Mouse (Mus musculus) stomach, embryonic 14.5 days (tissue): ENCODE measurements at regions not wholly inside any gene's neighbourhood (a gene's known extent, or its start where the extent isn't known, plus 50 kb on each side); places are given as distances from the start of the nearest gene placed in this dataset.

Experiments used
- ATAC-seq: fragments of 200-750 bp; cut with Nextera tagmentation; 2 replicates; pipeline ENCODE4 v1.8.0; 2017; ENCODE audit warnings: low read depth, moderate TSS enrichment; ENCODE audit not compliant: insufficient number of reproducible peaks, insufficient read depth, low FRiP score
- H3K27ac ChIP-seq: fragments of 300-500 bp; sonication (generic); 2 replicates; pipeline ENCODE4 v1.5.1; 2014; ENCODE audit warnings: mild to moderate bottlenecking, low read length, moderate library complexity, mixed read lengths
- H3K27me3 ChIP-seq: fragments of 300-500 bp; sonication (generic); 2 replicates; pipeline ENCODE4 v1.6.1; 2014; ENCODE audit warnings: low read length, control low read depth, mixed read lengths; ENCODE audit not compliant: control insufficient read depth, insufficient read depth
- H3K36me3 ChIP-seq: fragments of 300-500 bp; sonication (generic); 2 replicates; pipeline ENCODE4 v1.6.1; 2014; ENCODE audit warnings: mild to moderate bottlenecking, control low read depth, low read length, moderate library complexity, mixed read lengths; ENCODE audit not compliant: control insufficient read depth, insufficient read depth
- H3K4me1 ChIP-seq: fragments of 300-500 bp; sonication (generic); 2 replicates; pipeline ENCODE4 v1.6.1; 2014; ENCODE audit warnings: low read length, control low read depth, mixed read lengths; ENCODE audit not compliant: control insufficient read depth, insufficient read depth
- H3K4me2 ChIP-seq: fragments of 300-500 bp; sonication (generic); replicated peaks from 2 replicates; pipeline ENCODE4 v1.6.1; 2014; ENCODE audit warnings: low read depth, low read length, control low read depth
- H3K4me3 ChIP-seq: fragments of 300-500 bp; sonication (generic); 2 replicates; pipeline ENCODE4 v1.5.1; 2014; ENCODE audit warnings: low read depth, low read length, control low read depth
- H3K9ac ChIP-seq: fragments of 300-500 bp; sonication (generic); replicated peaks from 2 replicates; pipeline ENCODE4 v1.6.1; 2014; ENCODE audit warnings: low read depth, mild to moderate bottlenecking, control low read depth, low read length, moderate library complexity, mixed read lengths
- H3K9me3 ChIP-seq: fragments of 300-500 bp; sonication (generic); 2 replicates; pipeline ENCODE4 v1.6.1; 2016; ENCODE audit warnings: low read depth, low read length, control low read depth; ENCODE audit not compliant: control insufficient read depth
- WGBS: fragments of 180-500 bp; shearing (Covaris S2); extraction: QIAGEN DNeasy Blood & Tissue Kit; methylation state at CpG from one replicate; pipeline ENCODE4 v1.1.7; 2014; 5-methylcytosine and 5-hydroxymethylcytosine counted together

- no peaks in the 10 kb centered on the region for H3K36me3 ChIP-seq
- no peak for ATAC-seq
- no peaks in the 10 kb centered on the region for H3K9me3 ChIP-seq
- no peak overlapping the region for H3K9ac ChIP-seq
- H3K4me1 ChIP-seq: no peaks in the 10 kb centered on the region
- 86% methylated on average over 10 of the region's 10 CpGs for WGBS
- no peak overlapping the region for H3K4me3 ChIP-seq
- no peaks in the 10 kb centered on the region for H3K27me3 ChIP-seq
- no peak overlapping the region for H3K27ac ChIP-seq
- H3K4me2 ChIP-seq: no peak overlapping the region
Observed at GRCm38 (mm10) chr1:12615733-12616481, 1202.0 kb downstream of the A830018L16Rik start.

- Histone ChIP-seq H3K36me3 (no peaks in the 10 kb centered on the region), H3K4me3 (no peak overlapping the region), H3K4me2 (no peak overlapping the region), H3K27me3 (no peaks in the 10 kb centered on the region), H3K9me3 (no peaks in the 10 kb centered on the region), H3K27ac (no peak overlapping the region), H3K9ac (no peak overlapping the region), H3K4me1 (no peaks in the 10 kb centered on the region)
- WGBS: 73% methylated on average over 2 of the region's 2 CpGs
- ATAC-seq: no peak
Observed at GRCm38 (mm10) chr1:12619981-12620380, 1206.1 kb downstream of the A830018L16Rik start.

- no peak for ATAC-seq
- Histone ChIP-seq H3K4me1 (no peaks in the 10 kb centered on the region), H3K4me3 (no peak overlapping the region), H3K9ac (no peak overlapping the region), H3K27me3 (no peaks in the 10 kb centered on the region), H3K27ac (no peak overlapping the region), H3K4me2 (no peak overlapping the region), H3K9me3 (no peaks in the 10 kb centered on the region), H3K36me3 (no peaks in the 10 kb centered on the region)
- WGBS: 83% methylated on average over 6 of the region's 6 CpGs
Observed at GRCm38 (mm10) chr1:12620825-12621224, 1206.9 kb downstream of the A830018L16Rik start.

- H3K27ac ChIP-seq: no peak overlapping the region
- H3K36me3 ChIP-seq: no peaks in the 10 kb centered on the region
- ATAC-seq: no peak
- no peak overlapping the region for H3K4me2 ChIP-seq
- H3K4me3 ChIP-seq: no peak overlapping the region
- H3K27me3 ChIP-seq: no peaks in the 10 kb centered on the region
- 87% methylated on average over 4 of the region's 4 CpGs for WGBS
- H3K4me1 ChIP-seq: no peaks in the 10 kb centered on the region
- no peak overlapping the region for H3K9ac ChIP-seq
- no peaks in the 10 kb centered on the region for H3K9me3 ChIP-seq
Observed at GRCm38 (mm10) chr1:12623158-12623557, 1209.3 kb downstream of the A830018L16Rik start.

- 88% methylated on average over 3 of the region's 3 CpGs for WGBS
- Histone ChIP-seq H3K9ac (no peak overlapping the region), H3K27ac (no peak overlapping the region)
Observed at GRCm38 (mm10) chr1:12633049-12633448, 1219.1 kb downstream of the A830018L16Rik start.

GRCm38 (mm10) chr1:12636326-12637147, 1222.6 kb downstream of the A830018L16Rik start:
- whole genome bisulfite sequencing: 58% methylated on average over 9 of the region's 9 CpGs
- Histone ChIP-seq H3K27ac (no peak overlapping the region), H3K9ac (no peak overlapping the region), H3K4me1 (no peaks in the 10 kb centered on the region), H3K4me3 (no peak overlapping the region), H3K36me3 (no peaks in the 10 kb centered on the region), H3K4me2 (no peak overlapping the region), H3K27me3 (no peaks in the 10 kb centered on the region), H3K9me3 (no peaks in the 10 kb centered on the region)
- no peak for ATAC-seq

More at GRCm38 (mm10) chr1:12633049-12633448, 1219.1 kb downstream of the A830018L16Rik start:
- H3K27me3 ChIP-seq: no peaks in the 10 kb centered on the region
- H3K36me3 ChIP-seq: no peaks in the 10 kb centered on the region
- ATAC-seq: no peak
- H3K9me3 ChIP-seq: no peaks in the 10 kb centered on the region
- H3K4me3 ChIP-seq: no peak overlapping the region
- no peaks in the 10 kb centered on the region for H3K4me1 ChIP-seq
- no peak overlapping the region for H3K4me2 ChIP-seq

- ATAC-seq: no peak
- no peaks in the 10 kb centered on the region for H3K4me1 ChIP-seq
- WGBS: 74% methylated on average over 4 of the region's 4 CpGs
- H3K4me3 ChIP-seq: no peak overlapping the region
- no peak overlapping the region for H3K4me2 ChIP-seq
- H3K9me3 ChIP-seq: no peaks in the 10 kb centered on the region
- no peak overlapping the region for H3K27ac ChIP-seq
- no peaks in the 10 kb centered on the region for H3K27me3 ChIP-seq
- H3K36me3 ChIP-seq: no peaks in the 10 kb centered on the region
- H3K9ac ChIP-seq: no peak overlapping the region
Observed at GRCm38 (mm10) chr1:12640983-12641382, 1227.1 kb downstream of the A830018L16Rik start.
